Mouse (Mus musculus) ES-Bruce4 (cell line): ENCODE measurements at regions not wholly inside any gene's neighbourhood (a gene's known extent, or its start where the extent isn't known, plus 50 kb on each side); places are given as distances from the start of the nearest gene placed in this dataset.
A peak's percentile ranks its signal among the peaks of the same experiment; 100 is the strongest.

ENCODE experiments used
- H3K27ac ChIP-seq: 2 replicates; pipeline ENCODE4 v1.5.1; 2012; ENCODE audit warnings: low read length, inconsistent platforms; ENCODE audit not compliant: insufficient read depth
- H3K27me3 ChIP-seq: 2 replicates; pipeline ENCODE4 v1.6.1; 2012; ENCODE audit warnings: mild to moderate bottlenecking, low read length, inconsistent platforms; ENCODE audit not compliant: control insufficient read depth, poor library complexity, insufficient read depth, severe bottlenecking
- H3K36me3 ChIP-seq: 2 replicates; pipeline ENCODE4 v1.6.1; 2012; ENCODE audit warnings: inconsistent platforms, mild to moderate bottlenecking, low read length, moderate library complexity; ENCODE audit not compliant: control insufficient read depth, poor library complexity, insufficient read depth, severe bottlenecking
- H3K4me1 ChIP-seq: one replicate; pipeline ENCODE4 v1.8.1; 2011; ENCODE audit warnings: low read length; ENCODE audit not compliant: control insufficient read depth, insufficient read depth
- H3K4me3 ChIP-seq: 2 replicates; pipeline ENCODE4 v1.5.1; 2011; ENCODE audit warnings: low read depth, mild to moderate bottlenecking, low read length
- H3K9ac ChIP-seq: 2 replicates; pipeline ENCODE4 v1.6.1; 2012; ENCODE audit warnings: low read depth, mild to moderate bottlenecking, inconsistent platforms; ENCODE audit not compliant: poor library complexity, severe bottlenecking
- H3K9me3 ChIP-seq: replicated peaks from 2 replicates; pipeline ENCODE4 v1.6.1; 2012; ENCODE audit warnings: mild to moderate bottlenecking, low read length, inconsistent platforms; ENCODE audit not compliant: control insufficient read depth, poor library complexity, insufficient read depth, severe bottlenecking
- CTCF ChIP-seq: IDR thresholded peaks from one replicate; pipeline ENCODE4 v1.8.1; 2011; ENCODE audit warnings: low read depth, low read length
- EP300 ChIP-seq: IDR thresholded peaks from 2 replicates; pipeline ENCODE4 v1.6.1; 2011; ENCODE audit warnings: low read depth, low read length; ENCODE audit not compliant: insufficient read depth
- POLR2A ChIP-seq: IDR thresholded peaks from one replicate; pipeline ENCODE4 v1.8.1; 2011; ENCODE audit warnings: low read length; ENCODE audit not compliant: insufficient read depth

- Histone ChIP-seq H3K27me3 (no peaks in the 10 kb centered on the region), H3K27ac (no peak overlapping the region), H3K9me3 (no peaks in the 10 kb centered on the region; the same call in 1 of the 2 replicates), H3K9ac (no peak overlapping the region), H3K4me1 (no peaks in the 10 kb centered on the region), H3K4me3 (no peak overlapping the region), H3K36me3 (no peaks in the 10 kb centered on the region)
- TF ChIP-seq EP300 (no peak), POLR2A (no peak), CTCF (no peak)
These were observed 148.8 kb downstream of the Etnk1 start for GRCm38 (mm10) chr6:143315859-143316258.

DNA sequence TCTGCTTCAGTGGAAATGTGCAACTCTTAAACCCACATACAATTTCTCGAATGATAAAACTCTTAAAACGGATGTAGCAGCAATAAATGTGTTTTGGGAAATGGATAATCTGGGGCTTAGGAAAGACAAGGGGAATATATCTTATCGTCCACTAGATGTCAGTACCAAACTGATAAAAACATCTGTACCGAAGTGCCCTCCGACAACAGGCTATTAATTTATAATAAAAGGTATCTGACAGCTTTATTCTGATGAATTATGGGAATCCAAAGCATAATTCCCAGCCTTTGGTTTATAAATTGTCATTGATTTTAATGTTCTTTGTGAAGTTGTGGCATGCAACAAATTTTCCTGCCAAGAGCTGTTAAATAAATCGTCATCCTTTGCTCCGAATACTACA, 153.4 kb downstream of the Etnk1 start:
- Histone ChIP-seq H3K4me1 (no peaks in the 10 kb centered on the region), H3K27ac (no peak overlapping the region), H3K27me3 (no peaks in the 10 kb centered on the region), H3K36me3 (no peaks in the 10 kb centered on the region), H3K9me3 (no peaks in the 10 kb centered on the region; the same call in 1 of the 2 replicates), H3K9ac (no peak overlapping the region), H3K4me3 (no peak overlapping the region)
- TF ChIP-seq POLR2A: no peak
- TF ChIP-seq CTCF: no peak
- no peak for TF ChIP-seq EP300

- Histone ChIP-seq H3K27ac (no peak overlapping the region), H3K9me3 (no peaks in the 10 kb centered on the region), H3K36me3 (no peaks in the 10 kb centered on the region), H3K9ac (no peak overlapping the region), H3K4me3 (no peak overlapping the region), H3K27me3 (no peaks in the 10 kb centered on the region), H3K4me1 (no peaks in the 10 kb centered on the region)
- TF ChIP-seq CTCF: no peak
- no peak for TF ChIP-seq EP300
- TF ChIP-seq POLR2A: no peak
These were observed 157.6 kb downstream of the Etnk1 start for GRCm38 (mm10) chr6:143324636-143325035.

GRCm38 (mm10) chr6:143326956-143327722, 160.1 kb downstream of the Etnk1 start:
- Histone ChIP-seq H3K9me3 (no peaks in the 10 kb centered on the region), H3K27me3 (no peaks in the 10 kb centered on the region), H3K4me3 (no peak overlapping the region), H3K9ac (no peak overlapping the region), H3K4me1 (no peaks in the 10 kb centered on the region), H3K27ac (no peak overlapping the region), H3K36me3 (no peaks in the 10 kb centered on the region)
- TF ChIP-seq CTCF (no peak), EP300 (no peak), POLR2A (no peak)

GRCm38 (mm10) chr6:143327788-143328187, 160.8 kb downstream of the Etnk1 start:
- Histone ChIP-seq H3K4me3 (no peak overlapping the region), H3K9me3 (no peaks in the 10 kb centered on the region), H3K4me1 (no peaks in the 10 kb centered on the region), H3K9ac (no peak overlapping the region), H3K27ac (no peak overlapping the region), H3K36me3 (no peaks in the 10 kb centered on the region), H3K27me3 (no peaks in the 10 kb centered on the region)
- TF ChIP-seq CTCF: peak; percentile 55
- TF ChIP-seq EP300: no peak
- TF ChIP-seq POLR2A: no peak

GRCm38 (mm10) chr6:143328202-143328601, 161.2 kb downstream of the Etnk1 start:
- Histone ChIP-seq H3K27ac (no peak overlapping the region), H3K27me3 (no peaks in the 10 kb centered on the region)
- no peak for TF ChIP-seq POLR2A
- TF ChIP-seq CTCF: no peak
- TF ChIP-seq EP300: no peak

GRCm38 (mm10) chr6:143329096-143329495, 162.1 kb downstream of the Etnk1 start:
- H3K36me3 ChIP-seq: no peaks in the 10 kb centered on the region
- H3K4me1 ChIP-seq: no peaks in the 10 kb centered on the region
- no peak overlapping the region for H3K9ac ChIP-seq
- no peak overlapping the region for H3K4me3 ChIP-seq
- no peaks in the 10 kb centered on the region for H3K9me3 ChIP-seq
- no peaks in the 10 kb centered on the region for H3K27me3 ChIP-seq
- TF ChIP-seq POLR2A (no peak), EP300 (no peak), CTCF (no peak)
- H3K27ac ChIP-seq: no peak overlapping the region

More at GRCm38 (mm10) chr6:143328202-143328601, 161.2 kb downstream of the Etnk1 start:
- Histone ChIP-seq H3K4me3 (no peak overlapping the region), H3K9ac (no peak overlapping the region), H3K9me3 (no peaks in the 10 kb centered on the region), H3K4me1 (no peaks in the 10 kb centered on the region), H3K36me3 (no peaks in the 10 kb centered on the region)
